Mouse (Mus musculus) kidney, embryonic 16.5 days (tissue): Measurements from ENCODE around the gene Katnal1. TPM values are rescaled to one million over a fixed set of nuclear protein-coding genes. Genes with fewer than 3 reads are reported as not detected.

Source experiments
- ATAC-seq: fragments of 200-750 bp; cut with Nextera tagmentation; 2 replicates; pipeline ENCODE4 v1.8.0; 2017; ENCODE audit warnings: moderate TSS enrichment; ENCODE audit not compliant: low FRiP score, low TSS enrichment
- H3K27ac ChIP-seq: fragments of 300-500 bp; sonication (generic); 2 replicates; pipeline ENCODE4 v1.5.1; 2014; ENCODE audit warnings: low read length
- H3K27me3 ChIP-seq: fragments of 300-500 bp; sonication (generic); 2 replicates; pipeline ENCODE4 v1.6.1; 2014; ENCODE audit warnings: low read length, control low read depth, mixed read lengths; ENCODE audit not compliant: insufficient read depth
- H3K36me3 ChIP-seq: fragments of 300-500 bp; sonication (generic); 2 replicates; pipeline ENCODE4 v1.6.1; 2014; ENCODE audit warnings: low read length, control low read depth, mixed read lengths; ENCODE audit not compliant: insufficient read depth
- H3K4me1 ChIP-seq: fragments of 300-500 bp; sonication (generic); 2 replicates; pipeline ENCODE4 v1.6.1; 2014; ENCODE audit warnings: low read length, control low read depth, mixed read lengths; ENCODE audit not compliant: insufficient read depth
- H3K4me2 ChIP-seq: fragments of 300-500 bp; sonication (generic); replicated peaks from 2 replicates; pipeline ENCODE4 v1.6.1; 2014; ENCODE audit warnings: low read depth, low read length
- H3K4me3 ChIP-seq: fragments of 300-500 bp; sonication (generic); 2 replicates; pipeline ENCODE4 v1.5.1; 2014; ENCODE audit warnings: mild to moderate bottlenecking, low read length
- H3K9ac ChIP-seq: fragments of 300-500 bp; sonication (generic); replicated peaks from 2 replicates; pipeline ENCODE4 v1.6.1; 2014; ENCODE audit warnings: low read length
- H3K9me3 ChIP-seq: fragments of 300-500 bp; sonication (generic); 2 replicates; pipeline ENCODE4 v1.6.1; 2016; ENCODE audit warnings: low read length, control low read depth
- WGBS: fragments of 180-500 bp; shearing (Covaris S2); extraction: QIAGEN DNeasy Blood & Tissue Kit; methylation state at CpG from one replicate; pipeline ENCODE4 v1.1.7; 2014; 5-methylcytosine and 5-hydroxymethylcytosine counted together
- polyA plus RNA-seq: library from polyadenylated mRNA; unstranded; fragments of >200 nt; fragmentation: Nextera tagmentation; extraction: Ambion mirVana; gene quantifications from 2 replicates; pipeline ENCODE4 v1.2.1, GENCODE M21; 2015

The Katnal1 gene
- polyA plus RNA-seq, 1 experiment from 2014 or later = 10.0 TPM

GRCm38 (mm10) chr5:148879218-148879617, 49.9 kb downstream of the Katnal1 start:
- ATAC-seq = no peak
- H3K27ac ChIP-seq = no peak overlapping the region
- 86% methylated on average over 6 of the region's 6 CpGs for WGBS
- H3K4me1 ChIP-seq = no peaks in the 10 kb centered on the region
- no peak overlapping the region for H3K9ac ChIP-seq
- no peak overlapping the region for H3K4me2 ChIP-seq
- H3K4me3 ChIP-seq = no peak overlapping the region
- H3K36me3 ChIP-seq = peaks cover 24% of the 10 kb centered on the region
- H3K9me3 ChIP-seq = no peaks in the 10 kb centered on the region; the same call in 1 of the 2 replicates
- no peaks in the 10 kb centered on the region for H3K27me3 ChIP-seq

GRCm38 (mm10) chr5:148873116-148873515, 56.0 kb downstream of the Katnal1 start:
- no peak overlapping the region for H3K4me2 ChIP-seq
- no peaks in the 10 kb centered on the region for H3K9me3 ChIP-seq
- H3K27me3 ChIP-seq = no peaks in the 10 kb centered on the region
- WGBS = 92% methylated on average over 8 of the region's 8 CpGs
- ATAC-seq = no peak
- H3K9ac ChIP-seq = no peak overlapping the region
- peaks cover 8% of the 10 kb centered on the region; the same call in 1 of the 2 replicates for H3K36me3 ChIP-seq
- no peaks in the 10 kb centered on the region for H3K4me1 ChIP-seq
- no peak overlapping the region for H3K4me3 ChIP-seq
- H3K27ac ChIP-seq = no peak overlapping the region

GRCm38 (mm10) chr5:148869583-148869982, 59.5 kb downstream of the Katnal1 start:
- 0 out of 2 replicates have a peak, but pooled peaks cover 2% of the 10 kb centered on the region for H3K36me3 ChIP-seq
- H3K27me3 ChIP-seq = no peaks in the 10 kb centered on the region
- 44% methylated on average over 3 of the region's 3 CpGs for whole genome bisulfite sequencing
- H3K4me2 ChIP-seq = no peak overlapping the region
- H3K27ac ChIP-seq = no peak overlapping the region
- ATAC-seq = no peak
- no peaks in the 10 kb centered on the region for H3K9me3 ChIP-seq
- H3K4me3 ChIP-seq = no peak overlapping the region
- no peaks in the 10 kb centered on the region for H3K4me1 ChIP-seq
- H3K9ac ChIP-seq = no peak overlapping the region

- H3K27me3 ChIP-seq = no peaks in the 10 kb centered on the region
- H3K4me1 ChIP-seq = no peaks in the 10 kb centered on the region
- WGBS = 82% methylated on average over 6 of the region's 6 CpGs
- H3K4me3 ChIP-seq = no peak overlapping the region
- no peak overlapping the region for H3K4me2 ChIP-seq
- no peak overlapping the region for H3K9ac ChIP-seq
- no peak overlapping the region for H3K27ac ChIP-seq
- ATAC-seq = no peak
- no peaks in the 10 kb centered on the region for H3K36me3 ChIP-seq
- no peaks in the 10 kb centered on the region for H3K9me3 ChIP-seq
These were observed 61.4 kb downstream of the Katnal1 start for GRCm38 (mm10) chr5:148867766-148868165.

- Histone ChIP-seq H3K9me3 (no peaks in the 10 kb centered on the region), H3K4me1 (no peaks in the 10 kb centered on the region), H3K4me3 (no peak overlapping the region), H3K27ac (no peak overlapping the region), H3K9ac (no peak overlapping the region), H3K27me3 (no peaks in the 10 kb centered on the region), H3K36me3 (no peaks in the 10 kb centered on the region), H3K4me2 (no peak overlapping the region)
- no peak for ATAC-seq
- 78% methylated on average over 7 of the region's 7 CpGs for WGBS
These were observed 61.9 kb downstream of the Katnal1 start for GRCm38 (mm10) chr5:148867171-148867570.

GRCm38 (mm10) chr5:148866571-148866970, 62.5 kb downstream of the Katnal1 start:
- no peak overlapping the region for H3K27ac ChIP-seq
- no peak overlapping the region for H3K9ac ChIP-seq
- no peaks in the 10 kb centered on the region for H3K4me1 ChIP-seq
- H3K4me2 ChIP-seq = no peak overlapping the region
- H3K27me3 ChIP-seq = no peaks in the 10 kb centered on the region
- no peaks in the 10 kb centered on the region for H3K9me3 ChIP-seq
- WGBS = 59% methylated on average over 10 of the region's 10 CpGs
- H3K36me3 ChIP-seq = no peaks in the 10 kb centered on the region
- H3K4me3 ChIP-seq = no peak overlapping the region
- ATAC-seq = no peak

- ATAC-seq = no peak
- Histone ChIP-seq H3K36me3 (no peaks in the 10 kb centered on the region), H3K27me3 (no peaks in the 10 kb centered on the region), H3K9me3 (no peaks in the 10 kb centered on the region), H3K9ac (no peak overlapping the region), H3K27ac (no peak overlapping the region), H3K4me2 (no peak overlapping the region), H3K4me1 (no peaks in the 10 kb centered on the region), H3K4me3 (no peak overlapping the region)
- 65% methylated on average over 6 of the region's 6 CpGs for WGBS
These were observed 65.7 kb downstream of the Katnal1 start for GRCm38 (mm10) chr5:148863409-148863808.

GRCm38 (mm10) chr5:148862853-148863252, 66.3 kb downstream of the Katnal1 start:
- no peak overlapping the region for H3K4me2 ChIP-seq
- H3K36me3 ChIP-seq = no peaks in the 10 kb centered on the region
- H3K4me3 ChIP-seq = no peak overlapping the region
- no peak overlapping the region for H3K9ac ChIP-seq
- ATAC-seq = no peak
- H3K27me3 ChIP-seq = no peaks in the 10 kb centered on the region
- WGBS = 85% methylated on average over 10 of the region's 10 CpGs
- H3K9me3 ChIP-seq = no peaks in the 10 kb centered on the region
- H3K4me1 ChIP-seq = no peaks in the 10 kb centered on the region
- H3K27ac ChIP-seq = no peak overlapping the region

- Histone ChIP-seq H3K4me2 (no peak overlapping the region), H3K4me1 (no peaks in the 10 kb centered on the region), H3K27ac (no peak overlapping the region), H3K9me3 (no peaks in the 10 kb centered on the region), H3K36me3 (no peaks in the 10 kb centered on the region), H3K4me3 (no peak overlapping the region), H3K9ac (no peak overlapping the region), H3K27me3 (no peaks in the 10 kb centered on the region)
- WGBS = 74% methylated on average over 8 of the region's 8 CpGs
- no peak for ATAC-seq
These were observed 67.0 kb downstream of the Katnal1 start for GRCm38 (mm10) chr5:148862136-148862535.

- WGBS = 78% methylated on average over 3 of the region's 3 CpGs
- H3K36me3 ChIP-seq = no peaks in the 10 kb centered on the region
- H3K27me3 ChIP-seq = no peaks in the 10 kb centered on the region
- no peaks in the 10 kb centered on the region for H3K4me1 ChIP-seq
- no peak overlapping the region for H3K4me2 ChIP-seq
- H3K9me3 ChIP-seq = no peaks in the 10 kb centered on the region
- no peak overlapping the region for H3K27ac ChIP-seq
- no peak overlapping the region for H3K9ac ChIP-seq
- H3K4me3 ChIP-seq = no peak overlapping the region
- ATAC-seq = no peak
These were observed 71.6 kb downstream of the Katnal1 start for GRCm38 (mm10) chr5:148857522-148857921.
